Mouse (Mus musculus): Measurements from ENCODE around the gene Vasn.

DNA sequence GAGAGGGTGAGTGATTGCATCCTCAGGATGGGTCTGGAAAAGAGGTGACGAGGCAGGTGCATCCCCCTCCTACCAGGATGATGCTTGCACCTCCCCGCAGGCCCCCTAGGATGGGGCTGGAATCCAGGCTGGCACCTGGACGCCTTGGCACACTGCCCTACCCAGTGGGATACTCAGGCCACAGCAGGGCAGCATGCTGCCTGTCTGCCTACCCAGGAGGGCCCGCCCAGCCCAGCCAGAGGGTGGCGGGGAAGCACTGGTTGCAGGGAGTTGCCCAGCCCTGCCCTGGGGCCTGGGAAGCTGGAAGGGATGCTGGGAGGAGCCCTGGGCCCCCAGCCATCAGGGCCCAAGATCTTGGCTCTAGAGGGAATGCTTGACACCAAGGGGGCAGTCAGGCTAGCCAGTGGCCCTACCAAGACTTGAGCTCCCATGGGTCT is 44.2 kb upstream of the Vasn start:
- TF ChIP-seq POLR2A (IDR thresholded peaks at IDR 0.05; ENCODE audit: control insufficient read depth, low read depth, low read length) (no peak), CTCF (IDR thresholded peaks at IDR 0.05; ENCODE audit: control insufficient read depth, insufficient read depth, insufficient replicate concordance, low read depth, low read length) (no peak)

Measured in testis, adult 2 months (tissue).